Mouse (Mus musculus): ENCODE data around the gene Tmbim1.

The Tmbim1 gene

DNA sequence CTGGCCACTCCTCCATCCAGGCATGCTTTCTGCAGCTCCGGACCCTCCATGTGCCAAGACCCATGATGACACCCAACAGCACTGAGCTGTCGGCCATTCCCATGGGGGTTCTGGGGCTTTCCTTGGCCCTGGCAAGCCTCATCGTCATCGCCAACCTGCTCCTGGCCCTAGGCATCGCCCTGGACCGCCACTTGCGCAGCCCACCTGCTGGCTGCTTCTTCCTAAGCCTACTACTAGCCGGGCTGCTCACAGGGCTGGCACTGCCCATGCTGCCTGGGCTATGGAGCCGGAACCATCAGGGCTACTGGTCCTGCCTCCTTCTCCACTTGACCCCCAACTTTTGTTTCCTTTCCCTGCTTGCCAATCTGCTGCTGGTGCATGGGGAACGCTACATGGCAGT is 26.9 kb downstream of the Tmbim1 start, which contains the start of gene Gpbar1:
Gene Gpbar1, plus strand, starts transcription at position 13 of the 400 bp plus-strand sequence.
- no peak for DNase-seq (ENCODE audit: low read depth, low spot score)

DNA sequence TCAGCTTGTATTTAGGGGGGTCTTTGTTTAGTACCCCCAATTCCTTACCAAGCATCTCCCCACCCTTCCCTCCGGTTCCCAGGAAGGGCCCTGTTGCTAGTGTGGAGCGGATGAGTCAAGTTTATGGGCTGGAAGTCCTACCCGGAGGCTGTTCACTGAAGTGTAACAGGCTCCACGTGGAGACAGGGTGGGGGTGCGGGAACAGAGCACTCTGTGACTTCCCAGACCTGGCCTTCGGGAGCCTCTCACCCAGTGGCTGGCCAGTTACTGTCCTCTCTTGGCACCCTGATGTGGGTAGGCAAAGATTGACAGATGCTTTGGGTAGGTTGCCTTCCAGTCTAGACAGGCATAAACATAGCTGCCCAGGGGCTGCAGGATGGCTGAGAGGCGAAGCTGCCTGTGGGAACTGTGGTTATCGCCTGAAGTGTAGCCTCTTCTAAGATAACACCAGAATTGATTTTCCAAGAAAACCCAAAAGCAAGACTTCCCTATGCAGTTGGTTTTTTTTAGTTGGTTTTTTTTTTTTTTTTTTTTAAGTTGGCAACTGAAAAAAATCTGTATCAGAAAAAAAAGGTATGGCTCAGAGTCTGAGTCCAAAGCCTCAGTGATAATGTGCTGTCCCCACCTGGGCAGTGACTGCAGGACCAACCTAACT is 27.4 kb downstream of the Tmbim1 start:
- DNase-seq (ENCODE audit: low read depth, low spot score) = no peak

DNA sequence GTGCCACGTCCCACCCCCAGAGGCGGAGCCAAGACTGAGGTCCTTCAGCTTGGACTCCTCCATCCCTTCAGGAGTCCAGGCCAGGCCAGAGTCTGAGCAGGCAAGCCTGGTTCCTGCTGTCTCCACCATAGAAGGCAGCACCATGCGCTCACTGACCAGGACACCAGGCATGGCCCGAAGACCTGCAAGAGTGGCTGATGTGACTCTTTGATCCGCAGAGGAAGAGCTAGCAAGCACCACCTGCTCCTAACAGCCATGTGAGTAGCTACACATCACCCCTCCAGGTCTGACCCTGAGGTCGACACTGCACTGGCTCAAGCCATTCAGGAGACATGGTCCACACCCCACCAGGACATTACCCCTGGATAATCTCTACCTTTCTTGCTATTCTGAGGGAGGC is 28.4 kb downstream of the Tmbim1 start:
- DNase-seq (ENCODE audit: low read depth, low spot score) = no peak

DNA sequence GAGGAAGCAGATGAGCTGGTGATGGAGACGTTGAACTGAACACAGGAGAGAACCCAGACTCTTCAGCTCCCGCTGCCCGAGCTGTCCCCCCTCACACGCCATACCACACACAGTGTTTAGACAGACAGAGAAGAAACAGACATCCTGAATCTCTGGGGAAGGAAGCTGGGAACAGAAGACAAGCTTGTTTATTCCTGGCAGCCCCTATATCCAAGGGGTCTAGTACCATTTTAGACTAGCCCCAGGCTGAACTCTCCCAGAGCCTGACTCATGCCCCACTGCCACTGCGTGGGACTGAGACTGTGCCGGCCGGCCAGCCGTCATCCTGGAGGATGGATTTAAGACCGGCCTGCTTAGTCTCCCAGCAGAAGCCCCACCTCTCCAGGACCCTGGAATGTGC is 30.4 kb downstream of the Tmbim1 start:
- DNase-seq (ENCODE audit: low read depth, low spot score) = peak; percentile 43

DNA sequence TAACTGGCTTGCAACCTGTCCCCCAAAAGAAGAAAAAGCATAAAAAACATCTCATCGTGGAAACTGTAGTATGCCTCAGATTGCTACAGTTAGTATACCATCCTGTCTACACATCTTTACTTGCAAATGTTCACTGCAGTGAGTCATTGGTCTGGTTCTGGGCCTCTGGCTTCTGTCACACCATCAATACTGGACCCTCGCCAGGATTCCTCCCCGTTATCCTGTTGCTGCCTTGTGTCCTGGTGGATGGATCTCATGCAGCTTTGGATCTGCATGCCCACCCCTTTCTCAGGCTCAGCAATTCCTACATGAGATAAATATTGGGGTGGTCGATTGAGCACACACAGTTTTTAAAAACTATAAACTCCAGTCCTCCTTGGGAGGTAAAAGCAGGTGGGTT is 33.8 kb downstream of the Tmbim1 start:
- peak; percentile 75 for DNase-seq (ENCODE audit: low read depth, low spot score)

DNA sequence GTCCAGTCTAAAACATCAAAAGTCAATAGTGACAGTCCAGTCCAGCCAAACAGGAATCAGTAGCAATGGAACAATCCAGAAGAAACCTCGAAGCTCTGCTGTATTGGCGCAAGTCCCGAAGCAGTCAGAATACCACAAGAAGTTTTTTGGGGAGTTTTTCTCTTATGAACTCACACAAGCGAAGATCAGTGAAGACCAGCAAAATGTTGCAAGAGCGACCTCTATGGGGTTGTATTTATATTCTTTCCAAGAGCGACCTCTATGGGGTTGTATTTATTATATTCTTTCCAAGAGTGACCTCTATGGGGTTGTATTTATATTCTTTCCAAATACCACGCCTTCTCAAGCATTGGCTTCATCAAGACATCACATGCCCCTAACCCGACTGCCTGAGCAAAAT is 36.7 kb downstream of the Tmbim1 start:
- peak; percentile 31 for DNase-seq (ENCODE audit: low read depth, low spot score)

DNA sequence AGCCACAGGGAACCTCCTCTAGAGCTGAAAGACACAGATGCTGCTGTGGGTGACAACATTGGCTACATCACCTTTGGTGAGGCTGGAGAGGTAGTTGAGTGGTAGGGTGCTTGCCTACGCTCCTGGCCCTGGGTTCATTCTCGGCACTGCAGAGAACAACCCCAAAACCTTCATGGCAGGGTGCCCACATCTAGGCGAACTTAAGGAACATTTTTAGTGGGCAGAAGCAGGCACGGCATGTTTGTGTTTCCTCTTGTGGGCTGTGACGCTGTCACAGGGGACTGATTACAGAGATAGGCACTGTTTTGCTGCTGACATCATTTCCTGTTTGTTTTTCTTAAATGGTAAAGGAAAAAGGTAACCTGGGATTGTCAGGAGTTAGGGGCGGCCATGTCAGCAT is 42.9 kb downstream of the Tmbim1 start:
- no peak for DNase-seq (ENCODE audit: low read depth, low spot score)

DNA sequence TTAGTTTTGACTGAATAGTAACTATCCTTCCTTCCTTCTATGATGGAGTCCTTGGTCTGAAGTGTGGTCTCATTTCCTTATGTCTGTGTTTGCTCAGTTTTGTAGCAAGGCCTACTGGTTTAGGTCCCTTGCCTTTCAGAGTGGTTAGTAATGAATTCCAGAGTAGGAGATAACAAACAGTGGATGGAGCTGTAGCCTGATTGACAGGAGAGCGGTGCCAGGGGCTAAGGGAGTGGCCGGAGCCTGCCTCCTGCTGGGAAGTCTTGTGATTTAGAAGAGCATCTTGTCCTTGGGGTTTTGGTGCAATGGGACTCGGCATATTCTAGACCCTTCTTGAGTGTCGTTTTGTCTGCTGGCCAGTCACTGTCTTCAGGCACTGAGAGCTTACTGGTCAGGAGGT is 48.6 kb downstream of the Tmbim1 start:
- DNase-seq (ENCODE audit: low read depth, low spot score) = no peak

DNA sequence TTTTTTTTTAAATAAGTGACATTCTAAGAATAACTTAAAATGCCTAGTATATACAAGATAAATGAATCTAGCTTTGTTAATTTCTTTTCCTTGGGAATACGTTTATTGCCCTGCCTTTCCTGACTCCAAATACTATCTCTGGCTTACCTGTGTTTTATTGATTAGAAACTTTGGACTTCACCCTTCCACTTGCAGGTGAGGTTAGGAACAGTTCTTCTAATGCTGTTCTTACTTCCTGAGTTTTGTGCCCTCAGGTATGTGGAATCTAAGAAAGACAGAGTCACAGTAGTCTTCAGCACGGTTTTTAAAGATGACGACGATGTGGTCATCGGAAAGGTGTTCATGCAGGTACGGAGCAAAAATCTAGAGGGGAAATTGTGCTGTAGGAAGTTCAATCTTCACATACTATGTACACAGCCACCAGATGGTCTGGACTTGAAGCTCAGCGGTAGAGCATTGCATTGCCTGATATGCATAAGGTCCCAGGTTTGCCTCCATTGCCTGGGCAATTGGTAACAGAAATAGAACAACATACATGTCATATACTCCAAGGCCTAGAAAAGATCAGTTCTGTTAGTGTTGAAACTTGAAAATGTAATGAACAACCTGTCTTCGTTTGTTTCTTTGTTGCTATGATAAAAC is 49.6 kb downstream of the Tmbim1 start:
- DNase-seq (ENCODE audit: low read depth, low spot score) = no peak

DNA sequence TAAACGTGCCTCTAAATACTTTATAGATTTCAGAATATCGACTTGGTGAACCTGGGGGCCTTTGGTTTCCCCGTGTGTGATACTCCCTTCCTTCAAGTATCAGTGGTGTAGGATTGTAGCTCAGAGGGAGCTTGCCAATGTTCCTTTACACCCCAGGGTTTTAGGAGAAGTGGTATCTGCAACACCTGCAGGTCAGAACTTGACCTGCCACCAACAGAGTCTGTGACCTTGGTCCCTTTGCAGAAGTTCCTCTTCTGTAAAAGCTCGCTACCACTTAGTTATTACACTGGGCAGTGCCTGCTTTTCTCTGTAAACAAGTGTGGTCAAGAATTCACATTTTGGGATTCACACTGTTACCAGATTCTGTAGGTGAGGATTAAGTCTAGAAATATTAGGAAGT is 55.3 kb downstream of the Tmbim1 start:
- DNase-seq (ENCODE audit: low read depth, low spot score) = no peak

DNA sequence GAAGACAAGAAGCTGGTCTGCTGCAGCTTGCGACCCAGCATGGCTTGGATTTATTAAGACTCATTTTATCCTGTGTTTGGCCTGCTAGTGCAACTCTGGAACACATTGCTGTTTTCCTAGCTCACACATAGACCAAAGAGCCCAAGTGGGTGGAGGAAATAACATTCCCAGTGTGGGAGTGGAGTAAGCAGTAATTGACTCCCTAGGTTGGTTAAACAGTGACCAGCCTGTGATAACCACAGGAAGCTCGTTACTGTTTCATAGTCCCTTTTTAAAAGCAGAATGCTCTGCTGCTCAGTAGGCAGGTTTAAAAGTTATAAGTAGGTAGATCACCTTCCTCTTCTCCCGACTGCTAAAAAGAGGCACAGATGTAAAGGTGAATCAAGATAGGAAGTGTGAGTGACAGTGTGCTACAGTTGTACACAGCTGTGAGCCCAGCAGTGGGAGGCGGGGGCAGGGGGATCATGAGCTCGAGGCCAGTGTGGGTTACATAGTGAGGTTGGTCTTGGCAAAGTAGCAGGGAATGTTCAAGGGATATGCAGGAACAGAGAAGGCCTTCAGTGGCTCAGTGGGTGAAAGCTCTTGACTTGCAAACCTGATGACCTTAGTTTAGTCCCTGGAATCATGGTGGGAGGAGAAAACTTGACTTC is 56.0 kb downstream of the Tmbim1 start:
- DNase-seq (ENCODE audit: low read depth, low spot score) = no peak

DNA sequence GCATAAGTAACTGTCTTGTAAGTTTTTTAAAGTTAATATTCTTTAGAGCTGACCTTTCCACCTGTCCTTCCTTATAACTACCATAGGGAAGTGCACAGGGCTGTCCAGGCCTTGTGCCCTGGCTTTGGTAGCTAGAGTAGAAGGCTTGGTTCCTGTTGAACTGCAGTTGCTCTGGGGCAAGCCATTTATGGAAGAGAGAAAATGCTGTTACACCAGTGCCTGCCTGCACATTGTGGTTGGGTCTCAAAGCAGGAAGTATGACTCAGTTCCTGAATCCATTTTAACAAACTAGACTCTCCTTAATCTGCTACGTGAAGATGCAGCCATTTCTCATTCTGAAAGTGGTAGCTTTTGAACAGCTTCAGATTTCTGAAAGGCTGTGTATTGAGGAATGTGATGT is 56.6 kb downstream of the Tmbim1 start:
- peak; percentile 72 for DNase-seq (ENCODE audit: low read depth, low spot score)

DNA sequence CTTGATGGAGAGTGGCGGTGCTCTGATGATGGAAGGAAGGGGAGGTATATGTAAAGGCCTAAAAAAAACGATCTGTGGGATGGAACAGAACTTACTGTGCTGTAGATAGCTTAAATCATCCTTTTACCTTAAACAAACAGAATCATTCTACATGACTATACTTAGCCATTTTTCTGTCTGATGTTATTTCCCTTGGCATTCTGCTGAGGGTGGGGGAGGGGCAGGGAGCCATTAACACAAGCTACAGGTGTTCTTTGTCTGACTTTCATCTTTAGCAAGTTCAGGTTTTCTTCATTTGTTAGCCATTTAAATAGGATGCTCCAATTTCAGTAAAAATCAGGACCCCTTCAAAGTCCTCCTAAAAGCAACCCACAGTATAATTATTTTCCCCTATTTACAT is 59.9 kb downstream of the Tmbim1 start:
- DNase-seq (ENCODE audit: low read depth, low spot score) = no peak

DNA sequence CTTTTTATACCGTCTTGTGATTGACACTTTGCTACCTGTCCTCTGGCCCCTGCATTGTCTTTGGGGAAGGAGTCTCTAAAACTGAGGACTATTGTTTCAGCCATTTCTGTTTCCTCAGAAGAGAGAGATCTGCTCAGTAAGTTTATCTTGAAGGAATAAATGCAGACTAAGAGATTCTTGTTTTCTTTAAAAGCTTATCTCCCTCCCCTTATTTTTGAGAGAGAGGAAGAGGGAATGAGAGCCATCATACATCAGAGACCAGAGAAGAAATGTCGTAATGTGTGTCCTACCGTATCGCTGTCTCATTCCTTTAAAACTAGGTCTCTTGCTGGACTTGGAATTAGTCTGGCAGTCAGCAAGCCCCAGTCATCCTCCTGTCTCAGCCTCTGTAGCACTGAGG is 64.6 kb downstream of the Tmbim1 start:
- DNase-seq (ENCODE audit: low read depth, low spot score) = no peak

DNA sequence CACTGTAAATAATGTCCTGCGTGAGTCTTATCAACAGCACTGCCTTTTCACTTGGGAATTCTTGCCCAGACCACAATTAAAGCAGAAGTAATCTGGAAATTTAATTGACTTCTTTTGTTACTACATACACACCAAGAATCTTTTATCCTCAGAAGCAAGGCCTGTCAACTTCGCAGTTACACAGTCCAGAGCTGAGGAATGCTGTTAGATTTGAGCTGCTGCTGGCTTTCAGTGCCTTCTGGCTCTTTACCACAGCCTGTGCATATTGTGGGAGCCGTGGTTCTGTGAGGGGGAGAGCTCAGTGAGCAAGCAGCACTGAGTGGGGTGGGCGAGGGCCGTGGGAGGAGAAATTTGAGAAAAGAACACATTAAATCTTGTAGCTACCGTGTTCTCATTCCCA is 65.1 kb downstream of the Tmbim1 start:
- DNase-seq (ENCODE audit: low read depth, low spot score) = peak; percentile 52

DNA sequence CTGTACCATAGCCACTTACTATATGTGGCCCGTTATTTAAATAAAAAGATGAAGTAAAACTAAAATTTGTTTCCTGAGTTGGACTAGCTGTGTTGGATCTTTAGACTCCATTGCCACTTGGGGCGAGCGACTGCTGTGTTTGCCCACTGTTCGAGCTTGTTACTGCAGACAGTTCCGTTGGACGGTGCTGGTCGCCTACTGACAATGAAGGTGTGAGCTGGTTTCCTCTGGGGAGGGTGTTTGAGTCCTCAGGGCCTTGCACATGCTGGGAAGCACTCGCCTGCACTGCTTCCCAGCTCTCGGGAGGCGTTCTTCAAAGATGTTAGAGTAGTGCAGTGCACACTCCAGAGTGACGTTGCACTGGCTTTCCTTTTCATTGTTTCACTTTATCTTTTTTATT is 65.8 kb downstream of the Tmbim1 start:
- DNase-seq (ENCODE audit: low read depth, low spot score) = no peak

DNA sequence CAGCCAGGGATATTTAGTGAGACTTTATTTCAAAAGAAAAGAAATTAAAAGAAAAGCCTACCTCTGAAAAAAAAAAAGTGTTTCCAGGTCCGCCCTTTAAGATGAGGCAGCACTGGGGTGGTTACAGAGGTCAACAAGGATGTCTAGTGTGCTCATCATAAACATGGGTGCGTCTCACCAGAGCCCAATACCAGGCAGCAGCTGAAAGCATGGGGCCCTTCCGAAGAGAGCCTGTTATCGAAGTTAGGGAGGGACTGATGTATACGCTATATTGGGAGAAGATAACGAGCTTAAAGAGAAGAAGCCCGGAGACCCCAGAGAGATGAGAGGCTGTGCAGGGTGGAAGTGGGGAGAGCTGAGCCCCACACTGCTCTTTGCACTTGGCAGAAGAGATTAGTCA is 66.3 kb downstream of the Tmbim1 start:
- no peak for DNase-seq (ENCODE audit: low read depth, low spot score)

All from 3T3-L1 (cell line).